Mouse (Mus musculus) intestine, embryonic 15.5 days (tissue): ENCODE results near the gene Zfp57. TPM values are rescaled to one million over a fixed set of nuclear protein-coding genes. Genes with fewer than 3 reads are reported as not detected.

Experiments used
- ATAC-seq: fragments of 200-750 bp; cut with Nextera tagmentation; 2 replicates; pipeline ENCODE4 v1.8.0; 2017; ENCODE audit warnings: moderate TSS enrichment, moderate library complexity
- H3K27ac ChIP-seq: fragments of 300-500 bp; sonication (generic); 2 replicates; pipeline ENCODE4 v1.5.1; 2015; ENCODE audit warnings: mild to moderate bottlenecking, inconsistent platforms
- H3K27me3 ChIP-seq: fragments of 300-500 bp; sonication (generic); replicated peaks from 2 replicates; pipeline ENCODE4 v1.6.1; 2015; ENCODE audit warnings: inconsistent platforms
- H3K36me3 ChIP-seq: fragments of 300-500 bp; sonication (generic); 2 replicates; pipeline ENCODE4 v1.6.1; 2015; ENCODE audit warnings: inconsistent platforms
- H3K4me1 ChIP-seq: fragments of 300-500 bp; sonication (generic); replicated peaks from 2 replicates; pipeline ENCODE4 v1.6.1; 2015; ENCODE audit warnings: inconsistent platforms
- H3K4me2 ChIP-seq: fragments of 300-500 bp; sonication (generic); replicated peaks from 2 replicates; pipeline ENCODE4 v1.6.1; 2015; ENCODE audit warnings: mild to moderate bottlenecking, inconsistent platforms
- H3K4me3 ChIP-seq: fragments of 300-500 bp; sonication (generic); replicated peaks from 2 replicates; pipeline ENCODE4 v1.5.1; 2015; ENCODE audit warnings: inconsistent platforms
- H3K9ac ChIP-seq: fragments of 300-500 bp; sonication (generic); 2 replicates; pipeline ENCODE4 v1.6.1; 2015; ENCODE audit warnings: inconsistent platforms
- H3K9me3 ChIP-seq: fragments of 300-500 bp; sonication (generic); 2 replicates; pipeline ENCODE4 v1.6.1; 2016; ENCODE audit warnings: inconsistent platforms
- WGBS: fragments of 180-500 bp; shearing (Covaris S2); methylation state at CpG from one replicate; pipeline ENCODE4 v1.1.7; 2015; 5-methylcytosine and 5-hydroxymethylcytosine counted together
- polyA plus RNA-seq: library from polyadenylated mRNA; unstranded; fragments of >200 nt; fragmentation: Nextera tagmentation; extraction: Ambion mirVana; gene quantifications from 2 replicates; pipeline ENCODE4 v1.2.1, GENCODE M21; 2015

The Zfp57 gene
- 49.9 and 57.6 TPM in 2 replicates for polyA plus RNA-seq

GRCm38 (mm10) chr17:37000863-37001262, at the start of gene Zfp57:
TSS of gene Zfp57 (plus strand) at chr17:37001163.
- peak within 1 kb of the TSS; percentile 88 for H3K4me2 ChIP-seq
- no peaks in the 10 kb centered on the region for H3K36me3 ChIP-seq
- no peak within 1 kb of the TSS for H3K27ac ChIP-seq
- H3K4me1 ChIP-seq = no peaks in the 10 kb centered on the region
- no peak within 1 kb of the TSS for H3K9ac ChIP-seq
- no peak for ATAC-seq
- H3K9me3 ChIP-seq = no peaks in the 10 kb centered on the region
- no peaks in the 10 kb centered on the region for H3K27me3 ChIP-seq
- H3K4me3 ChIP-seq = no peak within 1 kb of the TSS
- 91% methylated on average over 7 of the region's 7 CpGs for WGBS

DNA sequence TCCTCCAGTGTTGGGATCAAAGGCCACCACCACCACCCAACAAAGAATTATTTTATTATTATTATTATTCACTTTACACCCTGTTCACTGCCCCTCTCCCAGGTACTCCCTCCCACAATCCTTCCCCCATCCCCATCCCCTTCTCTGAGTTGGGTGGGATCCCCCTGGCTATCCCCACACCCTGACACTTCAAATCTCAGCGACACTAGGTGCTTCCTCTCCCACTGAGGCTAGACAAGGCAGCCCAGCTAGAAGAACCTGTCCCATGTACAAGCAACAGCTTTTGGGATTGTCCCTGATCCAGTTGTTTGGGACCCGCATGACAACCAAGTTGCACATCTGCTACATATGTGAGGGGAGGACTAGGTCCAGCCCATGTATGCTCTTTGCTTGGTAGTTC, 48.3 kb upstream of the Zfp57 start:
- H3K4me3 ChIP-seq = no peak overlapping the region
- 91% methylated on average over 2 of the region's 2 CpGs for WGBS
- H3K36me3 ChIP-seq = peaks cover 8% of the 10 kb centered on the region; the same call in 1 of the 2 replicates
- H3K9ac ChIP-seq = no peak overlapping the region
- H3K9me3 ChIP-seq = no peaks in the 10 kb centered on the region
- H3K4me1 ChIP-seq = peaks cover 10% of the 10 kb centered on the region
- H3K27ac ChIP-seq = no peak overlapping the region
- no peak overlapping the region for H3K4me2 ChIP-seq
- no peak for ATAC-seq
- no peaks in the 10 kb centered on the region for H3K27me3 ChIP-seq

DNA sequence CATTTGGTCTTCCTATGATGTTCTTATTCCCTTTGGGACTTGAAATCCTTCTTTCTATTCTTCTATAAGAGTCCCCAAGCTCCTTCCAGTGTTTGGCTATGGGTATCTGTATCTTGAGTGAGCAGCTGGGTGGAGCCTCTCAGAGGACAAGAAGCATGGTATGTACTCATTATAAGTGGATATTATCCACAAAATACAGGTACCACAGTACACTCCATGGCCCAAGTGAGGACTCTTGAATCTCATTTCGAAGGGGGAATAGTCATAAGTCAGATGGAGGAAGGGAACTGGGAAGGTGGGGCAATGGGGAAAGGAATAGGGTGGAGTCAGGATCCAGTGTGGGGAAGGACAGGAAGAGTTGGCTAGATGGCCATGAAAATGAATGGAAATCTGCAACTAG, 47.9 kb upstream of the Zfp57 start:
- Histone ChIP-seq H3K4me3 (no peak overlapping the region), H3K9me3 (no peaks in the 10 kb centered on the region), H3K9ac (no peak overlapping the region), H3K4me1 (peaks cover 7% of the 10 kb centered on the region), H3K27me3 (no peaks in the 10 kb centered on the region), H3K4me2 (no peak overlapping the region), H3K27ac (no peak overlapping the region), H3K36me3 (peaks cover 8% of the 10 kb centered on the region; the same call in 1 of the 2 replicates)
- no peak for ATAC-seq
- WGBS = 94% methylated on average over 1 of the region's 1 CpGs

- Histone ChIP-seq H3K4me3 (peak within 1 kb of the TSS; percentile 58), H3K27ac (peak within 1 kb of the TSS; percentile 66), H3K9me3 (no peaks in the 10 kb centered on the region), H3K27me3 (no peaks in the 10 kb centered on the region), H3K36me3 (0 out of 2 replicates have a peak, but pooled peaks cover 4% of the 10 kb centered on the region), H3K4me1 (peaks cover 10% of the 10 kb centered on the region), H3K4me2 (peak within 1 kb of the TSS; percentile 57), H3K9ac (peak within 1 kb of the TSS; percentile 64)
- peak; percentile 98 for ATAC-seq
- WGBS = under 1% methylated on average over 46 of the region's 46 CpGs
Observed at GRCm38 (mm10) chr17:36957999-36958743, 42.8 kb upstream of the Zfp57 start, which contains the start of the genes Znrd1 and Znrd1as. TSS of gene Znrd1 (minus strand) at chr17:36958559. TSS of gene Znrd1as (plus strand) at chr17:36958592.

GRCm38 (mm10) chr17:36958884-36959283, 42.1 kb upstream of the Zfp57 start:
- no peak for ATAC-seq
- no peaks in the 10 kb centered on the region for H3K27me3 ChIP-seq
- H3K36me3 ChIP-seq = 0 out of 2 replicates have a peak, but pooled peaks cover 4% of the 10 kb centered on the region
- peak overlapping the region; percentile 62 for H3K9ac ChIP-seq
- peak overlapping the region; percentile 58 for H3K4me3 ChIP-seq
- 10% methylated on average over 12 of the region's 12 CpGs for WGBS
- H3K4me2 ChIP-seq = peak overlapping the region; percentile 57
- peak overlapping the region; percentile 19; the same call in 1 of the 2 replicates for H3K27ac ChIP-seq
- H3K4me1 ChIP-seq = peaks cover 10% of the 10 kb centered on the region
- no peaks in the 10 kb centered on the region for H3K9me3 ChIP-seq

DNA sequence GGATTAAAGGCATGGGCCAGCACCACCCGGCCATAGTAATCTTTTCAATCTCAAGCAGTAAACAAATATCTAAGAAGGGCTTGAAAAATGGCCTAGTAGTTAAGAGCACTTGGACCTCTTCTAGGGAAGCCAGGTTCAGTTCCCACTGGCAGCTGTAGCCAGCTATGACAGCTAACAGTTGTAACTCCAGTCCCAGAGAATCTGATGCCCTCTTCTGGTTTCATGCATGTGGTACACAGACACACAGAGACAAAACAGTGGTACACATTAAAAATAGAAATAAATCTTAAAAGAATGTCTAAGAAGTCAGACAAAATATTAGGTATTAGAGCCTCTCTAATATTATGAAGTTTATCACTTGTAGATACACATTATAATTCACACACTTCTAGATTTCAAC, 39.8 kb upstream of the Zfp57 start:
- H3K27me3 ChIP-seq = no peaks in the 10 kb centered on the region
- H3K9ac ChIP-seq = no peak overlapping the region
- H3K4me1 ChIP-seq = peaks cover 10% of the 10 kb centered on the region
- WGBS = 47% methylated on average over 1 of the region's 1 CpGs
- no peaks in the 10 kb centered on the region for H3K9me3 ChIP-seq
- H3K36me3 ChIP-seq = 0 out of 2 replicates have a peak, but pooled peaks cover under 1% of the 10 kb centered on the region
- H3K4me2 ChIP-seq = no peak overlapping the region
- no peak overlapping the region for H3K27ac ChIP-seq
- ATAC-seq = no peak
- no peak overlapping the region for H3K4me3 ChIP-seq

- no peak overlapping the region for H3K27ac ChIP-seq
- no peak for ATAC-seq
- H3K27me3 ChIP-seq = no peaks in the 10 kb centered on the region; the same call in 1 of the 2 replicates
- WGBS = 76% methylated on average over 1 of the region's 1 CpGs
- no peak overlapping the region for H3K4me2 ChIP-seq
- H3K36me3 ChIP-seq = no peaks in the 10 kb centered on the region
- no peaks in the 10 kb centered on the region for H3K4me1 ChIP-seq
- H3K9ac ChIP-seq = no peak overlapping the region
- H3K4me3 ChIP-seq = no peak overlapping the region
- H3K9me3 ChIP-seq = no peaks in the 10 kb centered on the region
Observed at GRCm38 (mm10) chr17:36966875-36967274, 34.1 kb upstream of the Zfp57 start.

- no peaks in the 10 kb centered on the region for H3K9me3 ChIP-seq
- H3K27ac ChIP-seq = no peak overlapping the region
- H3K27me3 ChIP-seq = no peaks in the 10 kb centered on the region; the same call in 1 of the 2 replicates
- no peak overlapping the region for H3K4me2 ChIP-seq
- no peak overlapping the region for H3K9ac ChIP-seq
- peak; percentile 34; the same call in 1 of the 2 replicates for ATAC-seq
- no peaks in the 10 kb centered on the region for H3K36me3 ChIP-seq
- H3K4me3 ChIP-seq = no peak overlapping the region
- H3K4me1 ChIP-seq = no peaks in the 10 kb centered on the region
- WGBS = 77% methylated on average over 14 of the region's 14 CpGs
Observed at GRCm38 (mm10) chr17:36970316-36970890, 30.6 kb upstream of the Zfp57 start.

- H3K9me3 ChIP-seq = no peaks in the 10 kb centered on the region
- no peak for ATAC-seq
- H3K4me2 ChIP-seq = no peak overlapping the region
- H3K36me3 ChIP-seq = no peaks in the 10 kb centered on the region
- H3K27ac ChIP-seq = no peak overlapping the region
- no peaks in the 10 kb centered on the region for H3K4me1 ChIP-seq
- WGBS = 84% methylated on average over 6 of the region's 6 CpGs
- no peaks in the 10 kb centered on the region; the same call in 1 of the 2 replicates for H3K27me3 ChIP-seq
- no peak overlapping the region for H3K4me3 ChIP-seq
- no peak overlapping the region for H3K9ac ChIP-seq
Observed at GRCm38 (mm10) chr17:36971172-36971850, 29.7 kb upstream of the Zfp57 start.

- ATAC-seq = no peak
- Histone ChIP-seq H3K27ac (no peak overlapping the region), H3K9ac (no peak overlapping the region), H3K27me3 (no peaks in the 10 kb centered on the region; the same call in 1 of the 2 replicates), H3K4me1 (no peaks in the 10 kb centered on the region), H3K4me2 (no peak overlapping the region), H3K9me3 (no peaks in the 10 kb centered on the region), H3K36me3 (no peaks in the 10 kb centered on the region), H3K4me3 (no peak overlapping the region)
- 84% methylated on average over 3 of the region's 3 CpGs for WGBS
Observed at GRCm38 (mm10) chr17:36972791-36973190, 28.2 kb upstream of the Zfp57 start.

DNA sequence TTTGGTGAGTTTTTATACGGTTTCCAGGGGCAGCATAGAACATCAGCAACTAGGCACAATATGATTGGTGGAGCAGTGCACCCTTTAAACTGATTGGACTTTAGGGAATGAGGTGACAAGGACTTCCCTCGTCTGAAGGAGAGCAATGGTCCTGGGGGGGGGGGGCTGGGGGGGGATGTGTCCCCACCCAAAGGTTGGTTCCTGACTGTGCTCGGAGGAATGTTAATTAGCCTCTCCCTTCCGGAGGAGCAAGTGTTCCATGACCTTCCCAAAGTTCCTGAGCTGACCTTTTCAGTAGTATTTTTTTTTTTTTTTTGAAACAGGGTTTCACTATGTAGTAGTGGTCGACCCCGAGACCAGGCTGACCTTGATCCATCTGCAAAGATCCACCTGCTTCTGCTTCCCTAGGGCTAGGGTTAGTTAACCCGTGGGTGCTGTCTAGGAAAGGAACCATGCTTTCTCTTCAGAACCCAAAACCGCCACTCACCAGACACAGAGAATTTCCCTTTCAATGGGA, 27.6 kb upstream of the Zfp57 start:
- no peaks in the 10 kb centered on the region; the same call in 1 of the 2 replicates for H3K27me3 ChIP-seq
- no peaks in the 10 kb centered on the region for H3K36me3 ChIP-seq
- no peak overlapping the region for H3K27ac ChIP-seq
- no peak overlapping the region for H3K4me2 ChIP-seq
- WGBS = 70% methylated on average over 8 of the region's 8 CpGs
- H3K4me1 ChIP-seq = no peaks in the 10 kb centered on the region
- H3K9ac ChIP-seq = no peak overlapping the region
- H3K4me3 ChIP-seq = no peak overlapping the region
- no peaks in the 10 kb centered on the region for H3K9me3 ChIP-seq
- ATAC-seq = no peak
